Mouse (Mus musculus) cortical plate, adult 2 months (tissue): ENCODE results near the gene Mast2.

Source experiments
- CTCF ChIP-seq: fragments of 200-500 bp; IDR thresholded peaks from 2 replicates; pipeline ENCODE4 v1.5.1; 2011; ENCODE audit warnings: mild to moderate bottlenecking, control low read depth, low read length; ENCODE audit not compliant: insufficient read depth; ENCODE audit errors: extremely low read depth
- POLR2A ChIP-seq: fragments of 200-500 bp; IDR thresholded peaks from 2 replicates; pipeline ENCODE4 v1.6.1; 2011; ENCODE audit warnings: mild to moderate bottlenecking, low read length, control low read depth; ENCODE audit not compliant: insufficient read depth; ENCODE audit errors: extremely low read depth

DNA sequence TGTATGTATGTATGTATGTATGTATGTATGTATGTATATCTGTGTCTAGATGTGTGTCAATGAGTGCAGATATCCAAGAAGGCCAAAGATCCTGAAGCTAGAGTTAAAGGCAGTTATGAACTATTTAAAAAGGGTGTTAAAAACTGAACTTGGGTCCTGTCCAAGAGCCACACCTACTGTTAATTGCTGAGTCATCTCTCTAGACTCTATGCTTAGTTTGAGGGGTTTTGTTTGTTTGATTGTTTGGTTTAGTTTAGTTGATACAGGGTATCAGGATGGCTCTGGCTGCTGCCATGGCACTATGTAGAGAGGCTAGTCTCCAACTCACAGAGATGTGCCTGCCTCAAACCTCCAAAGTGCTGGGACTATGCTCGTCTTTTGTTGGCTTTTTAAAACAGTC is 61.3 kb downstream of the Mast2 start:
- TF ChIP-seq CTCF (no peak), POLR2A (no peak)
